Mouse (Mus musculus) forebrain, embryonic 11.5 days (tissue): ENCODE data around the gene Thsd7a. TPM values are rescaled to one million over a fixed set of nuclear protein-coding genes. Genes with fewer than 3 reads are reported as not detected.
A peak's percentile ranks its signal among the peaks of the same experiment; 100 is the strongest.

Experiments used
- ATAC-seq: fragments of 200-750 bp; cut with Nextera tagmentation; replicated peaks from 2 replicates; pipeline ENCODE4 v1.8.0; 2017; ENCODE audit warnings: moderate TSS enrichment; ENCODE audit not compliant: low FRiP score
- DNase-seq: peaks from one replicate; pipeline ENCODE4 v3.0.0-alpha.2; 2017; ENCODE audit warnings: low spot score
- H3K27ac ChIP-seq: fragments of 300-500 bp; sonication (generic); 2 replicates; pipeline ENCODE4 v1.5.1; 2014; ENCODE audit warnings: low read depth, low read length
- H3K27me3 ChIP-seq: fragments of 300-500 bp; sonication (generic); 2 replicates; pipeline ENCODE4 v1.6.1; 2014; ENCODE audit warnings: mild to moderate bottlenecking, low read length, mixed read lengths; ENCODE audit not compliant: control insufficient read depth, insufficient read depth
- H3K36me3 ChIP-seq: fragments of 300-500 bp; sonication (generic); 2 replicates; pipeline ENCODE4 v1.6.1; 2014; ENCODE audit warnings: mild to moderate bottlenecking, low read length, moderate library complexity, mixed read lengths; ENCODE audit not compliant: control insufficient read depth, insufficient read depth
- H3K4me1 ChIP-seq: fragments of 300-500 bp; sonication (generic); replicated peaks from 2 replicates; pipeline ENCODE4 v1.6.1; 2014; ENCODE audit warnings: low read length, mixed read lengths; ENCODE audit not compliant: control insufficient read depth, insufficient read depth
- H3K4me2 ChIP-seq: fragments of 300-500 bp; sonication (generic); 2 replicates; pipeline ENCODE4 v1.6.1; 2014; ENCODE audit warnings: low read depth, mild to moderate bottlenecking, low read length, moderate library complexity, mixed read lengths; ENCODE audit not compliant: severe bottlenecking
- H3K4me3 ChIP-seq: fragments of 300-500 bp; sonication (generic); 2 replicates; pipeline ENCODE4 v1.5.1; 2014; ENCODE audit warnings: low read depth, low read length
- H3K9ac ChIP-seq: fragments of 300-500 bp; sonication (generic); 2 replicates; pipeline ENCODE4 v1.6.1; 2014; ENCODE audit warnings: low read length
- H3K9me3 ChIP-seq: fragments of 300-500 bp; sonication (generic); 2 replicates; pipeline ENCODE4 v1.6.1; 2016; ENCODE audit warnings: low read length, mixed read lengths; ENCODE audit not compliant: control insufficient read depth
- WGBS: fragments of 180-500 bp; shearing (Covaris S2); extraction: QIAGEN DNeasy Blood & Tissue Kit; methylation state at CpG from one replicate; pipeline ENCODE4 v1.1.7; 2014; 5-methylcytosine and 5-hydroxymethylcytosine counted together
- polyA plus RNA-seq: library from polyadenylated mRNA; unstranded; fragments of >200 nt; fragmentation: Nextera tagmentation; extraction: Ambion mirVana; gene quantifications from 2 replicates; pipeline ENCODE4 v1.2.1, GENCODE M21; 2014

The Thsd7a gene
- polyA plus RNA-seq, 1 experiment from 2014 or later, result 4.9 TPM

GRCm38 (mm10) chr6:12759328-12760193 is 10.4 kb upstream of the Thsd7a start:
- no peak for ATAC-seq
- H3K36me3 ChIP-seq, result no peaks in the 10 kb centered on the region
- WGBS, result 85% methylated on average over 8 of the region's 8 CpGs

GRCm38 (mm10) chr6:12752297-12752696 is 3.1 kb upstream of the Thsd7a start:
- Histone ChIP-seq H3K27me3 (peaks cover 3% of the 10 kb centered on the region; the same call in 1 of the 2 replicates), H3K9me3 (no peaks in the 10 kb centered on the region), H3K27ac (no peak overlapping the region; the same call in 1 of the 2 replicates), H3K4me2 (no peak overlapping the region), H3K9ac (no peak overlapping the region), H3K36me3 (no peaks in the 10 kb centered on the region), H3K4me3 (no peak overlapping the region), H3K4me1 (peaks cover 3% of the 10 kb centered on the region)
- ATAC-seq (no peak), DNase-seq (no peak)

More at GRCm38 (mm10) chr6:12759328-12760193, 10.4 kb upstream of the Thsd7a start:
- no peak overlapping the region for H3K4me3 ChIP-seq
- no peaks in the 10 kb centered on the region for H3K4me1 ChIP-seq
- no peak overlapping the region for H3K4me2 ChIP-seq
- H3K9me3 ChIP-seq, result no peaks in the 10 kb centered on the region
- no peak for DNase-seq
- no peak overlapping the region for H3K9ac ChIP-seq
- no peaks in the 10 kb centered on the region for H3K27me3 ChIP-seq
- no peak overlapping the region for H3K27ac ChIP-seq

- WGBS, result 0% methylated on average over 2 of the region's 2 CpGs
- no peaks in the 10 kb centered on the region for H3K36me3 ChIP-seq
- H3K4me2 ChIP-seq, result no peak overlapping the region
- no peak overlapping the region for H3K9ac ChIP-seq
- H3K27me3 ChIP-seq, result peaks cover 7% of the 10 kb centered on the region; the same call in 1 of the 2 replicates
- H3K4me3 ChIP-seq, result no peak overlapping the region
- no peak for DNase-seq
- peak; percentile 47 for ATAC-seq
- no peaks in the 10 kb centered on the region for H3K9me3 ChIP-seq
- no peak overlapping the region for H3K27ac ChIP-seq
- H3K4me1 ChIP-seq, result peaks cover 3% of the 10 kb centered on the region
These were observed 1.2 kb upstream of the Thsd7a start for GRCm38 (mm10) chr6:12750441-12750840.

DNA sequence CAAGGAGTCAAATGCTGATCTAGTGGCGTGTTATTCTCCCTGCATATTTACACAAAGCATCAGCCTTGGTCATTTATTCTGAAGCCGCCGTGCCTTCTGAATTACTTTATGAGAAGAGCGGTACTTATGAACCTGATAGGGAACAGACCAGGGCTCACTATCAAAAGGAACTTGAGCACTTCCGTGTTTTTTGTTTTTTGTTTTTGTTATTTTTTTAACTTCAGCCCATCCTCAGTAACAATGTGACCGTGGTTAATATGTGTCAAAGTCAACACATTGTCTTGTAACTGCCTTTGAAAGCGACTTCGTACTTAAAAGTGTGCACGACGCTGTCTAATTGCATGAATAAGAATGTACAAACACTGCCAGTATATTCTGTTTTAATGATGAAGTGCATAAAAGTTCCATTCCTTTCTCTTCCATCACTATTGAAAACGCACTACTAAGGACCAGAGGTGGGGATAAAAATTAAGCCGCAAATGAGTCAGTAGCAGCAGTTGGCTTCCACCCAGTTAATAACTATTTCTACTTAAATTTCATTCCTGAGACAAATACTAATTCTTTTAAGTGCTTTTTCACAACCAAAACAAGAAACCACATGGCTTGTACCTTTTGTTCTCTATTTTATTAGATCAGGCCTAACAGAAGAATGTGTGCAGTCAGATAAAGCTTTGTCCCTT is 461 bp upstream of the Thsd7a start:
- H3K9ac ChIP-seq, result peak overlapping the region; percentile 58
- WGBS, result 6% methylated on average over 12 of the region's 12 CpGs
- H3K4me3 ChIP-seq, result peak overlapping the region; percentile 55
- peaks cover 3% of the 10 kb centered on the region for H3K4me1 ChIP-seq
- ATAC-seq (no peak), DNase-seq (no peak)
- no peak overlapping the region for H3K27ac ChIP-seq
- H3K9me3 ChIP-seq, result no peaks in the 10 kb centered on the region
- no peaks in the 10 kb centered on the region for H3K36me3 ChIP-seq
- H3K27me3 ChIP-seq, result peaks cover 7% of the 10 kb centered on the region; the same call in 1 of the 2 replicates
- peak overlapping the region; percentile 65 for H3K4me2 ChIP-seq

DNA sequence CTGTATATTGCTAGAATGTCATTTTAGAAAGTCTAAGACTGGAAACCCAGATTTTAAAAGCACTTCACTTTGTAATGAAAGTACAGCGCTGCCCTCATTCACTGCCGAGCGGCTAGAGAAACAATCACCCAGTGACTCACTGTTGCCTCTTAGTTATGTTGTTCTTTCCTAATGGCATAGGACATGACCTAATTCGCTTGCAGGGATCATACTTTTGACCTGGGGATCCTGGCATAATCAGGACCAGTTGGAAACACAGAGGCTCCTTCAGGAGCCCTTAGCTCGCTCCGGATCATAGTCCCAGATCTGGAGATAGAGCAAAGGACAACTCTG is 790 bp downstream of the Thsd7a start:
- H3K9ac ChIP-seq, result peak overlapping the region; percentile 58
- peaks cover 3% of the 10 kb centered on the region for H3K4me1 ChIP-seq
- no peak overlapping the region for H3K27ac ChIP-seq
- no peaks in the 10 kb centered on the region for H3K36me3 ChIP-seq
- no peak for ATAC-seq
- 0% methylated on average over 6 of the region's 6 CpGs for WGBS
- H3K27me3 ChIP-seq, result peaks cover 7% of the 10 kb centered on the region; the same call in 1 of the 2 replicates
- H3K4me2 ChIP-seq, result peak overlapping the region; percentile 65
- H3K9me3 ChIP-seq, result no peaks in the 10 kb centered on the region
- peak overlapping the region; percentile 55 for H3K4me3 ChIP-seq
- peak; percentile 51 for DNase-seq

- Histone ChIP-seq H3K27ac (no peak overlapping the region), H3K4me3 (peak overlapping the region; percentile 55), H3K9ac (peak overlapping the region; percentile 41), H3K36me3 (no peaks in the 10 kb centered on the region), H3K4me2 (peak overlapping the region; percentile 65), H3K27me3 (peaks cover 7% of the 10 kb centered on the region; the same call in 1 of the 2 replicates), H3K4me1 (peaks cover 3% of the 10 kb centered on the region), H3K9me3 (no peaks in the 10 kb centered on the region)
- ATAC-seq, result no peak
- DNase-seq, result no peak
- 4% methylated on average over 11 of the region's 11 CpGs for WGBS
These were observed 1.3 kb downstream of the Thsd7a start for GRCm38 (mm10) chr6:12747856-12748450.

DNA sequence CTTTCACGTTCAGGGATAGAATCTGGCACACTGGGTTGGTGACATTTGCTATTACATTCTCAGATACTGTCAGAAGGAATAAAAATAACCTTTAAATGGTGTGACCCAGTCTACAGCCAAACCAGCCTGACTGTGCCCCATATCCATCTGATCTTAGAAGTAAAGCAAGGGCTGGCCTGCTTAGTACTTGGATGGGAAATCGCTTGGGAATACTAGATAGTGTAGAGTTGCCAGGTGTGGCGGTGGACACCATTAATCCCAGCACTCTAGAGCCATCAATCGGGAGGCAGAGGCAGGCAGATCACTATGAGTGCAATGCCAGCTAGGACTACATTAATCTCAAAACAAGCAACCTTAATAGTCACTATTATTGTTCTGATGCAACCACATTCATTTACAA is 6.4 kb downstream of the Thsd7a start:
- Histone ChIP-seq H3K27me3 (peaks cover 7% of the 10 kb centered on the region; the same call in 1 of the 2 replicates), H3K4me2 (no peak overlapping the region), H3K36me3 (no peaks in the 10 kb centered on the region), H3K27ac (no peak overlapping the region), H3K4me3 (no peak overlapping the region), H3K4me1 (no peaks in the 10 kb centered on the region), H3K9me3 (no peaks in the 10 kb centered on the region), H3K9ac (no peak overlapping the region)
- 84% methylated on average over 4 of the region's 4 CpGs for WGBS
- ATAC-seq (no peak), DNase-seq (no peak)

- H3K36me3 ChIP-seq, result no peaks in the 10 kb centered on the region
- ATAC-seq (no peak), DNase-seq (no peak)
- H3K27me3 ChIP-seq, result no peaks in the 10 kb centered on the region
- H3K4me2 ChIP-seq, result no peak overlapping the region
- no peak overlapping the region for H3K9ac ChIP-seq
- 90% methylated on average over 3 of the region's 3 CpGs for WGBS
- no peak overlapping the region for H3K27ac ChIP-seq
- H3K4me3 ChIP-seq, result no peak overlapping the region
- H3K4me1 ChIP-seq, result no peaks in the 10 kb centered on the region
- H3K9me3 ChIP-seq, result no peaks in the 10 kb centered on the region
These were observed 15.3 kb downstream of the Thsd7a start for GRCm38 (mm10) chr6:12733924-12734323.
